ENCODE assay signal across 16 mouse cellular contexts in genomic region chr2:167486573-167486972, GRCm38 (mm10). TPM values are rescaled to one million over a fixed set of nuclear protein-coding genes. Genes with fewer than 3 reads are reported as not detected.
DNase-seq lines count a peak whose midpoint lies in the region; ATAC-seq and TF ChIP-seq lines count a peak whose summit lies in the region.
"Had no signal": no experiment of that assay in that cellular context is flagged by ENCODE, and none has a peak within 500 bp of the region (broad histone marks: within the 10 kb centered on the region; RNA-seq: fewer than 3 reads in every experiment).

No protein-coding gene starts in this region.

- H3K27me3 ChIP-seq in forebrain, embryonic 15.5 days = no peaks in the 10 kb centered on the region
- no peaks in the 10 kb centered on the region for H3K27me3 ChIP-seq in forebrain, postnatal 0 days (ENCODE audit: insufficient read depth, low read length)
- no peaks in the 10 kb centered on the region for H3K27me3 ChIP-seq in hindbrain, embryonic 16.5 days (replicated peaks; ENCODE audit: control insufficient read depth, insufficient read depth, low read length)
- no peaks in the 10 kb centered on the region for H3K27me3 ChIP-seq in hindbrain, embryonic 13.5 days
- H3K27me3 ChIP-seq in small intestine, adult 2 months (ENCODE audit: control insufficient read depth, insufficient read depth, low read length) = no peaks in the 10 kb centered on the region
- no peaks in the 10 kb centered on the region for H3K27me3 ChIP-seq in limb, embryonic 10.5 days (ENCODE audit: low read depth, poor library complexity, severe bottlenecking)
- H3K27me3 ChIP-seq: forebrain, embryonic 13.5 days; Patski had no signal

- peaks cover 41% of the 10 kb centered on the region for H3K4me1 ChIP-seq in forebrain, embryonic 15.5 days
- H3K4me1 ChIP-seq in forebrain, postnatal 0 days (ENCODE audit: insufficient read depth) = peaks cover 10% of the 10 kb centered on the region
- H3K4me1 ChIP-seq in hindbrain, embryonic 16.5 days (ENCODE audit: control insufficient read depth, insufficient read depth, low read depth, low read length) = peaks cover 34% of the 10 kb centered on the region
- H3K4me1 ChIP-seq in hindbrain, embryonic 13.5 days (replicated peaks) = peaks cover 50% of the 10 kb centered on the region
- H3K4me1 ChIP-seq in small intestine, adult 2 months (ENCODE audit: control insufficient read depth, insufficient read depth, insufficient read length, low read length) = peaks cover 54% of the 10 kb centered on the region
- H3K4me1 ChIP-seq in limb, embryonic 10.5 days = peaks cover 11% of the 10 kb centered on the region

- H3K9ac ChIP-seq in forebrain, embryonic 15.5 days (replicated peaks) = no peak overlapping the region
- H3K9ac ChIP-seq in forebrain, postnatal 0 days = no peak overlapping the region
- no peak overlapping the region for H3K9ac ChIP-seq in hindbrain, embryonic 16.5 days (ENCODE audit: low read depth, low read length)
- H3K9ac ChIP-seq in hindbrain, embryonic 13.5 days = no peak overlapping the region
- H3K9ac ChIP-seq: forebrain, embryonic 13.5 days had no signal

- DNase-seq in forebrain, postnatal 0 days = no peak
- peak; percentile 83 for DNase-seq in cerebellum, adult 9-10 months
- no peak for DNase-seq in limb, embryonic 10.5 days (ENCODE audit: low spot score)
- DNase-seq in right cerebral cortex, postnatal 36 days (ENCODE audit: low spot score in 2 of 2) = no peak
- DNase-seq: embryo, embryonic 11 days; gastrocnemius, postnatal 10 days; lung, postnatal 14 days; thymus, postnatal 36 days had no signal

- no peak for ATAC-seq in forebrain, embryonic 15.5 days (replicated peaks)
- no peak for ATAC-seq in forebrain, postnatal 0 days
- no peak for ATAC-seq in hindbrain, embryonic 16.5 days
- no peak for ATAC-seq in hindbrain, embryonic 13.5 days (ENCODE audit: low FRiP score)
- ATAC-seq: Patski had no signal

- TF ChIP-seq POLR2A in small intestine, adult 2 months (IDR thresholded peaks at IDR 0.05; ENCODE audit: low read depth, low read length) = no peak

- H3K4me2 ChIP-seq in forebrain, embryonic 15.5 days (replicated peaks) = no peak overlapping the region
- H3K4me2 ChIP-seq in forebrain, postnatal 0 days (ENCODE audit: low read depth) = no peak overlapping the region
- H3K4me2 ChIP-seq in hindbrain, embryonic 16.5 days (ENCODE audit: low read length) = no peak overlapping the region
- no peak overlapping the region for H3K4me2 ChIP-seq in hindbrain, embryonic 13.5 days
- H3K4me2 ChIP-seq: forebrain, embryonic 13.5 days; heart, embryonic 11.5 days had no signal

- peaks cover 24% of the 10 kb centered on the region for H3K36me3 ChIP-seq in forebrain, embryonic 15.5 days
- peaks cover 35% of the 10 kb centered on the region for H3K36me3 ChIP-seq in forebrain, postnatal 0 days (ENCODE audit: insufficient read depth)
- H3K36me3 ChIP-seq in hindbrain, embryonic 16.5 days (ENCODE audit: control insufficient read depth, insufficient read depth, low read length) = peaks cover 17% of the 10 kb centered on the region
- H3K36me3 ChIP-seq in hindbrain, embryonic 13.5 days = peaks cover 45% of the 10 kb centered on the region
- H3K36me3 ChIP-seq in small intestine, adult 2 months (ENCODE audit: control insufficient read depth, insufficient read depth, low read length) = peaks cover 44% of the 10 kb centered on the region
- peaks cover 59% of the 10 kb centered on the region for H3K36me3 ChIP-seq in limb, embryonic 10.5 days

- H3K4me3 ChIP-seq in forebrain, embryonic 15.5 days = no peak overlapping the region
- no peak overlapping the region for H3K4me3 ChIP-seq in forebrain, postnatal 0 days (ENCODE audit: low read depth, low read length)
- no peak overlapping the region for H3K4me3 ChIP-seq in hindbrain, embryonic 16.5 days (ENCODE audit: low read length)
- no peak overlapping the region for H3K4me3 ChIP-seq in hindbrain, embryonic 13.5 days
- H3K4me3 ChIP-seq in small intestine, adult 2 months (ENCODE audit: low read depth, low read length) = no peak overlapping the region
- H3K4me3 ChIP-seq in limb, embryonic 10.5 days = no peak overlapping the region
- H3K4me3 ChIP-seq: forebrain, embryonic 13.5 days had no signal

- peak overlapping the region; percentile 63; the same call in 1 of the 2 replicates for H3K27ac ChIP-seq in forebrain, embryonic 15.5 days (replicated peaks)
- H3K27ac ChIP-seq in forebrain, postnatal 0 days (ENCODE audit: low read depth, low read length) = no peak overlapping the region
- peak overlapping the region; percentile 41; the same call in 1 of the 2 replicates for H3K27ac ChIP-seq in hindbrain, embryonic 16.5 days (ENCODE audit: low read depth, low read length)
- no peak overlapping the region for H3K27ac ChIP-seq in hindbrain, embryonic 13.5 days
- H3K27ac ChIP-seq in small intestine, adult 2 months (ENCODE audit: insufficient read depth, low read depth, low read length) = peak overlapping the region; percentile 90
- no peak overlapping the region for H3K27ac ChIP-seq in limb, embryonic 10.5 days
- H3K27ac ChIP-seq: forebrain, embryonic 13.5 days had no signal

- no peaks in the 10 kb centered on the region for H3K9me3 ChIP-seq in forebrain, embryonic 15.5 days
- no peaks in the 10 kb centered on the region for H3K9me3 ChIP-seq in forebrain, postnatal 0 days (ENCODE audit: low read length)
- H3K9me3 ChIP-seq in hindbrain, embryonic 16.5 days (ENCODE audit: control insufficient read depth, low read length) = no peaks in the 10 kb centered on the region
- no peaks in the 10 kb centered on the region for H3K9me3 ChIP-seq in hindbrain, embryonic 13.5 days
- no peaks in the 10 kb centered on the region for H3K9me3 ChIP-seq in limb, embryonic 10.5 days (replicated peaks)
- H3K9me3 ChIP-seq: forebrain, embryonic 13.5 days had no signal

- no peak for TF ChIP-seq CTCF in forebrain, postnatal 0 days (IDR thresholded peaks at IDR 0.05; ENCODE audit: low read depth)
- TF ChIP-seq CTCF in small intestine, adult 2 months (IDR thresholded peaks at IDR 0.05; ENCODE audit: extremely low read depth, insufficient read length, insufficient replicate concordance, low read depth, low read length) = no peak

- WGBS in forebrain, embryonic 15.5 days = 85% methylated on average over 4 of the region's 4 CpGs
- WGBS in forebrain, postnatal 0 days = 87% methylated on average over 4 of the region's 4 CpGs
- 86% methylated on average over 4 of the region's 4 CpGs for WGBS in hindbrain, embryonic 16.5 days
- 91% methylated on average over 4 of the region's 4 CpGs for WGBS in hindbrain, embryonic 13.5 days
- WGBS in small intestine, adult 2 months = 31% methylated on average over 4 of the region's 4 CpGs
- WGBS in limb, embryonic 10.5 days = 92% methylated on average over 4 of the region's 4 CpGs

RNA-seq across cellular contexts. Expression of gene Rnf114, which starts 5.9 kb away (rescaled TPM):
- polyA plus RNA-seq in forebrain, embryonic 15.5 days (2015; fragmentation: Nextera tagmentation; extraction: Ambion mirVana) = 132 TPM in 2 replicates
- total RNA-seq in forebrain, postnatal 0 days (2014; rRNA removed) = 66.1 and 79.5 TPM in 2 replicates
- 84.5 and 88.6 TPM in 2 replicates for polyA plus RNA-seq in forebrain, postnatal 0 days (2015; fragmentation: Nextera tagmentation; extraction: Ambion mirVana)
- polyA plus RNA-seq in hindbrain, embryonic 16.5 days (2015; fragmentation: Nextera tagmentation; extraction: Ambion mirVana) = 112 and 115 TPM in 2 replicates
- polyA plus RNA-seq in hindbrain, embryonic 13.5 days (2015; fragmentation: Nextera tagmentation; extraction: Ambion mirVana) = 139 TPM in 2 replicates
- 50.5 and 116 TPM in 2 replicates for polyA plus RNA-seq in small intestine, adult 2 months (2012; rRNA removed)
- polyA plus RNA-seq in limb, embryonic 10.5 days (2016; fragmentation: Nextera tagmentation; extraction: Ambion mirVana) = 130 and 131 TPM in 2 replicates

RNA-seq across cellular contexts. Expression of gene Spata2, which starts 6.1 kb away (rescaled TPM):
- 32.1 and 32.6 TPM in 2 replicates for polyA plus RNA-seq in forebrain, embryonic 15.5 days (2015; fragmentation: Nextera tagmentation; extraction: Ambion mirVana)
- total RNA-seq in forebrain, postnatal 0 days (2014; rRNA removed) = 26.9 and 28.9 TPM in 2 replicates
- polyA plus RNA-seq in forebrain, postnatal 0 days (2015; fragmentation: Nextera tagmentation; extraction: Ambion mirVana) = 31.8 and 36.6 TPM in 2 replicates
- 30.5 and 33.6 TPM in 2 replicates for polyA plus RNA-seq in hindbrain, embryonic 16.5 days (2015; fragmentation: Nextera tagmentation; extraction: Ambion mirVana)
- polyA plus RNA-seq in hindbrain, embryonic 13.5 days (2015; fragmentation: Nextera tagmentation; extraction: Ambion mirVana) = 24.6 and 26.0 TPM in 2 replicates
- polyA plus RNA-seq in small intestine, adult 2 months (2012; rRNA removed) = 25.4 and 54.9 TPM in 2 replicates
- 19.5 and 21.5 TPM in 2 replicates for polyA plus RNA-seq in limb, embryonic 10.5 days (2016; fragmentation: Nextera tagmentation; extraction: Ambion mirVana)

RNA-seq across cellular contexts. Expression of gene Snai1, which starts 51.4 kb away (rescaled TPM):
- 2.1 and 2.7 TPM in 2 replicates for polyA plus RNA-seq in forebrain, embryonic 15.5 days (2015; fragmentation: Nextera tagmentation; extraction: Ambion mirVana)
- total RNA-seq in forebrain, postnatal 0 days (2014; rRNA removed) = 1.3 and 1.4 TPM in 2 replicates
- 3.3 and 4.4 TPM in 2 replicates for polyA plus RNA-seq in forebrain, postnatal 0 days (2015; fragmentation: Nextera tagmentation; extraction: Ambion mirVana)
- polyA plus RNA-seq in hindbrain, embryonic 16.5 days (2015; fragmentation: Nextera tagmentation; extraction: Ambion mirVana) = 4.5 and 8.4 TPM in 2 replicates
- 7.5 and 7.9 TPM in 2 replicates for polyA plus RNA-seq in hindbrain, embryonic 13.5 days (2015; fragmentation: Nextera tagmentation; extraction: Ambion mirVana)
- 12.1 and 13.2 TPM in 2 replicates for polyA plus RNA-seq in small intestine, adult 2 months (2012; rRNA removed)
- polyA plus RNA-seq in limb, embryonic 10.5 days (2016; fragmentation: Nextera tagmentation; extraction: Ambion mirVana) = 94.9 and 118 TPM in 2 replicates
- total RNA-seq: monocyte, adult 5-6 weeks had no signal

Comparison
In these comparisons a context has a peak if more than half of its experiments do, and no peak if none do; other contexts are left out.
1. H3K27ac ChIP-seq: peak in forebrain, embryonic 15.5 days (single experiment), hindbrain, embryonic 16.5 days (single experiment) and small intestine, adult 2 months (single experiment); none in forebrain, postnatal 0 days (single experiment), hindbrain, embryonic 13.5 days (single experiment) and limb, embryonic 10.5 days (single experiment).